Mouse (Mus musculus): ENCODE results near the gene Defb47. TPM values are rescaled to one million over a fixed set of nuclear protein-coding genes. Genes with fewer than 3 reads are reported as not detected.

Gene Defb47
- polyA plus RNA-seq, 1 experiment from 2014 or later, result not detected

DNA sequence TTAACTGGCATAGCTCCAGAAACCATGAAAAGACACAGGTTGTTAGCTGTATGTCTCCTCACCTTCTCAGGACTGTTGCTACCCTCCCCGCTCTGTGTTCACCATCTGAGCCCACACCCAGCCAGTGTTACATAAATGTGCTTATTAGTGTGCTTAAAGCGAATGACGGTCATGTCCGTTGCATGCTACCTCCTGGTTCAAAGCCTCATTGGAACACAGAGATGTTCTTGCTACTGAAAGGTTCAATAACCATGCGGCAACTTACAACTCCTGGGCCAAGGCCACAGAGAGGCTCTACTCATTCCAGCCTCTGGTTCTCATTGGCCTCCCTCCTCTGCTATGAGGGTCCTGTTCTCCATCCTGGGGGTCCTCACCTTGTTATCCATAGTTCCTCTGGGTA lies 13.6 kb downstream of the Defb47 start, which contains the start of gene Defb43:
TSS of gene Defb43 (plus strand) at position 301 of the 400 bp plus-strand sequence.
- no peaks in the 10 kb centered on the region for H3K27me3 ChIP-seq
- no peaks in the 10 kb centered on the region for H3K36me3 ChIP-seq
- ATAC-seq (replicated peaks; ENCODE audit: low FRiP score), result no peak
- H3K4me2 ChIP-seq, result no peak within 1 kb of the TSS
- H3K4me1 ChIP-seq, result no peaks in the 10 kb centered on the region
- no peak within 1 kb of the TSS for H3K9ac ChIP-seq
- H3K4me3 ChIP-seq (replicated peaks), result no peak within 1 kb of the TSS
- H3K27ac ChIP-seq, result no peak within 1 kb of the TSS
- 96% methylated on average over 5 of the region's 5 CpGs for WGBS
- H3K9me3 ChIP-seq (replicated peaks), result no peaks in the 10 kb centered on the region

DNA sequence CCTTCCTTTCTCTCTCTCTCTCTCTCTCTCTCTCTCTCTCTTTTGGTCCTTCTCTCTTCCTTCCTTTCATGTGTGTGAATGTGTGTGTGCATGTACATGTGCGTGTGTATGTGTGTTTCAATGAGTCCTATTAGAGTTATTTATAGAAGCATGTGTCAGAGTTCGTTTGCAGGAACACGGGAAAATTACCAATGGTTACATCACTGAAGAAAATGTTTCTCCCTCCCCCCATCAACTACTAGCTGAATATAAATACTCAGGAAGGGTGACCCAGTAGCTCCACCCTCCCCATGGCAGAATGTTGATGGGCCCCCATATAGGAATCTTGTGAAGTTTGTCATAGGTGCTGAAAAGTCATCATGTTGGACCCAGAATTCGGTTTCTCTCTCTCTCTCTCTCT lies 15.2 kb downstream of the Defb47 start:
- H3K27me3 ChIP-seq, result no peaks in the 10 kb centered on the region
- H3K4me2 ChIP-seq, result no peak overlapping the region
- no peak overlapping the region for H3K27ac ChIP-seq
- H3K9ac ChIP-seq, result no peak overlapping the region
- no peak for ATAC-seq (replicated peaks; ENCODE audit: low FRiP score)
- no peaks in the 10 kb centered on the region for H3K36me3 ChIP-seq
- no peak overlapping the region for H3K4me3 ChIP-seq (replicated peaks)
- no peaks in the 10 kb centered on the region for H3K9me3 ChIP-seq (replicated peaks)
- WGBS, result 74% methylated on average over 4 of the region's 4 CpGs
- H3K4me1 ChIP-seq, result no peaks in the 10 kb centered on the region

DNA sequence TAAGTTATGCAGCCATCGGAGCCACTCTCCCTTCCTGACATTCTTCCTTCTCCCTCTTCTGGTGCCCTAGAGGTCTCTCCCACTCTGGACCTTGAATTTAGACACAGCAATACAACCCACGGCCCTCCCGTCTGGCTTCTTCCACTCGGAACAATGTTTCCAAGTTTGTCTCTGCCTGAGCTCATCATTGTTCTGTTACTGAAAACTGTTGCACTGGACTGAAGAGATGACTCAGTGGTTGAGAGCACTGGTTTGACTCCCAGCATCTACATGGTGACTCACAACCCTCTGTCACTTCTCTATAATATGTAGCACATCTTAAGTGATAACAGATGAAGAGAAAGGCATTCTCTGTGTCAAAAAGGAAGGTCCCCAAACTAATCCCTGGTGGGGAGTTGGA lies 16.8 kb downstream of the Defb47 start:
- H3K4me1 ChIP-seq, result no peaks in the 10 kb centered on the region
- no peaks in the 10 kb centered on the region for H3K36me3 ChIP-seq
- WGBS, result 82% methylated on average over 4 of the region's 4 CpGs

DNA sequence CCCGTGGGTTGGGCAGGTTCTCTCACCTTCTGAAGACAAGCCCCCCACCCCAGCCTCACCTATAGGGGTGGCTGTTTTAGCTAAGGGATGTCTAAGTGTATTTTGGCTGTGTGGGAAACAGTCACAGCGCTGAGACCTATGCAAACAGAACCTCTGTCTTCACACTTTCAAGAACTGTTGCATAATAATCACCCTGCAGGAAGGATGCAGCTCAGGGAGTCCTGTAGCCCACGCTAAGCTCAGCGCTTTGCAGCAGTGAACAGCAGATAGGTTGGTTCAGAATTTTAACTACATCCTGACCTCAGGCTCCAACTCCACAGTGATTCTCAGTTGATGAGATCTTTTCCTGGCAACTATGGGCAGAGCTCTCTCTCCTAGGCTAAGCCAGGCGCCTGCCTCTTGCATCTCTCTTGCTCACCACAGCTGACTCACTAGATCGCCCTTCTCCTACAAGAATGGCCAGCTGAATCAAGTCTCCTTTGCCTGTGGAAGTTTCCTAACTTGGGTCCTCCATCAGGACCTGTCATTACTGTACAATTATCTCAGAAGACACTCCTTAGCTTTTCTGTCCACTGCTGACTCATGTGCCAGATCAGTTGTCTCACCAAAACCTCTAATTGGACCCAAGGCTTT lies 22.8 kb downstream of the Defb47 start:
- WGBS, result 58% methylated on average over 6 of the region's 6 CpGs

More for the DNA sequence above, 16.8 kb downstream of the Defb47 start:
- Histone ChIP-seq H3K4me3 (replicated peaks) (no peak overlapping the region), H3K4me2 (no peak overlapping the region), H3K27ac (no peak overlapping the region), H3K9me3 (replicated peaks) (no peaks in the 10 kb centered on the region), H3K27me3 (no peaks in the 10 kb centered on the region), H3K9ac (no peak overlapping the region)
- no peak for ATAC-seq (replicated peaks; ENCODE audit: low FRiP score)

DNA sequence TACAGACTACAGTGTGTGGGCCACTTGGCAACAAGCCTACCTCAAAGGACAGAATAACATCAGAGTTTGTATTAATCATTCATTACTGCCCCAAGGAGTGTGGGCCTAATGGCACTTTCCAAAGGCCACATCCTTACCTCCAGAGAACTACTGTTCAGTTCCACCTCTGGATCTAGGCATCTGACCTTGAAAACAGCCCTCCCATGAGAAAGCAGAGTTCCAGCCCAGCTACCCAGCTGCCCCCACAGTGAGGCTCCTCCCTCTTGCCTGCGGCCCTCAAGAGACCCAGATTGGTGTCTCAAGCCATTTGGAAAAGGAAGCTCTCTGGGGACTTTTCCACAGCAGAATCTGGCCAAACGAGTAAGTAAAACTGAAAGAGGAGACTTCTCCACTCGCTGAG lies 48.8 kb downstream of the Defb47 start, which contains the start of gene Defb42:
TSS of gene Defb42 (plus strand) at position 301 of the 400 bp plus-strand sequence.
- Histone ChIP-seq H3K9me3 (replicated peaks) (no peaks in the 10 kb centered on the region), H3K4me2 (no peak within 1 kb of the TSS), H3K9ac (no peak within 1 kb of the TSS), H3K4me3 (replicated peaks) (no peak within 1 kb of the TSS), H3K4me1 (no peaks in the 10 kb centered on the region), H3K27me3 (no peaks in the 10 kb centered on the region), H3K36me3 (no peaks in the 10 kb centered on the region), H3K27ac (no peak within 1 kb of the TSS)
- WGBS, result 67% methylated on average over 3 of the region's 3 CpGs
- no peak for ATAC-seq (replicated peaks; ENCODE audit: low FRiP score)

More for the DNA sequence above, 22.8 kb downstream of the Defb47 start:
- Histone ChIP-seq H3K27ac (no peak overlapping the region), H3K36me3 (no peaks in the 10 kb centered on the region), H3K4me2 (no peak overlapping the region), H3K27me3 (no peaks in the 10 kb centered on the region), H3K4me3 (replicated peaks) (no peak overlapping the region), H3K9me3 (replicated peaks) (no peaks in the 10 kb centered on the region), H3K4me1 (no peaks in the 10 kb centered on the region), H3K9ac (no peak overlapping the region)
- ATAC-seq (replicated peaks; ENCODE audit: low FRiP score), result no peak

DNA sequence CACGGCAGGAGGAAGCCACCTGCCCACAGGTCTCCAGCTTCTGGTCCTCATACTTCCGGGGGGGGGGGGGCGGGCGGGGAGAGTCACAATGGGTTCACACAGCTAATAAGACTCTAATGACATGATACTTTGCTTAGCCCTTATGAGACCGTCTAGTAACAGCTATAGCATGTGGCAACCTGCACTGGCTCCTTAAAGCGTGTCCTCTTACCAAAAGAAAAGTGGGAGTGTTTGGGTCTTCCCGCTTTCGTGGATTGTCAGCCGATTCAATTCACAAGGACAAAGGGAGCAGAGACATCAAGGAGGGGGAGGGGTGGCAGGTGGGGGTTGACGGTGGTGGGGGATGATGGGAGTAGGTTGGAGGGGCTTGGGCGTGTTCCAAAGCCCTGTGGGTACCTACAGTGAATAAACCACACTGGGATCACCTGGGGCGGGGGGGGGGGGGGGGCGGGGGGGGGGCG lies 52.1 kb downstream of the Defb47 start, which contains the start of gene Defb30:
TSS of gene Defb30 (minus strand) at position 51 of the 461 bp plus-strand sequence.
- Histone ChIP-seq H3K27me3 (no peaks in the 10 kb centered on the region), H3K27ac (no peak within 1 kb of the TSS), H3K9me3 (replicated peaks) (no peaks in the 10 kb centered on the region), H3K4me2 (no peak within 1 kb of the TSS), H3K4me3 (replicated peaks) (no peak within 1 kb of the TSS), H3K4me1 (peaks cover 4% of the 10 kb centered on the region; the same call in 1 of the 2 replicates), H3K36me3 (no peaks in the 10 kb centered on the region), H3K9ac (no peak within 1 kb of the TSS)
- ATAC-seq (replicated peaks; ENCODE audit: low FRiP score), result no peak
- 75% methylated on average over 10 of the region's 14 CpGs for WGBS

Other genes starting within 250 kb of the Defb47 start
- gene Ints6, start 236.9 kb upstream of the Defb47 start, polyA plus RNA-seq (2015; fragmentation: Nextera tagmentation; extraction: Ambion mirVana), result 19.5 and 21.9 TPM in 2 replicates
- gene Wdfy2, start 160.4 kb upstream of the Defb47 start, polyA plus RNA-seq (2015; fragmentation: Nextera tagmentation; extraction: Ambion mirVana), result 7.3 and 7.9 TPM in 2 replicates
- gene Defb48, start 13.6 kb upstream of the Defb47 start, polyA plus RNA-seq (2015; fragmentation: Nextera tagmentation; extraction: Ambion mirVana), result not detected in 2 replicates
- not detected in 2 replicates for gene Defb43, start 13.7 kb downstream of the Defb47 start, polyA plus RNA-seq (2015; fragmentation: Nextera tagmentation; extraction: Ambion mirVana)
- gene Defb42, start 48.9 kb downstream of the Defb47 start, polyA plus RNA-seq (2015; fragmentation: Nextera tagmentation; extraction: Ambion mirVana), result 1.6 TPM in 2 replicates
- gene Defb30, start 51.9 kb downstream of the Defb47 start, polyA plus RNA-seq (2015; fragmentation: Nextera tagmentation; extraction: Ambion mirVana), result not detected in 2 replicates

Measured in kidney, embryonic 15.5 days (tissue).